Mouse (Mus musculus): ENCODE measurements around the gene Kcnc3.

DNA sequence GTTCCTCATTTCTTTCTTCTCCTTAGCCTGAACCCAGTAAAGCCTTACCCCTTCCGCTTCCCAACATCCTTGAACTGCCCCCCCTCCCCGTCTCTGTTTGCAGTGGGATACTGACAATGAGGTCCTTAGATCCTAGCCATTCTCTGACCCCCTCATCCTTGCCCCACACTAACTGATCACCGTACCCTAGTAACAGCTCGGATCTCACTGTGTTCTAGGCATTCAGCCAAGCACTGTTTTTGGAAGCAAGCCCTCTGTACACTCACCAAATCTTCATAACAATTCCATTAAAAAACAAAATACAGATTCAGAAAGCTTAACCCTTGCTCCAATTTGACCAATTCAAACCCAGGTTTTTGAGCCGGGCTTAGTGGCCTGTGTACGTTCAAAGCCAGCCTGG is 3.8 kb downstream of the Kcnc3 start:
- TF ChIP-seq POLR2A (IDR thresholded peaks at IDR 0.05; ENCODE audit: extremely low read depth, insufficient read depth, low read length) (no peak), CTCF (IDR thresholded peaks at IDR 0.05; ENCODE audit: low read depth, low read length) (no peak)
